Mouse (Mus musculus) lung, postnatal 0 days (tissue): ENCODE measurements around the gene Nudcd3.

Source experiments
- CTCF ChIP-seq: IDR thresholded peaks from 2 replicates; pipeline ENCODE4 v1.5.1; 2016; ENCODE audit warnings: antibody characterized with exemption, mild to moderate bottlenecking
- EP300 ChIP-seq: IDR thresholded peaks from 2 replicates; pipeline ENCODE4 v1.6.1; 2016; ENCODE audit warnings: antibody characterized with exemption, mild to moderate bottlenecking, control low read depth

DNA sequence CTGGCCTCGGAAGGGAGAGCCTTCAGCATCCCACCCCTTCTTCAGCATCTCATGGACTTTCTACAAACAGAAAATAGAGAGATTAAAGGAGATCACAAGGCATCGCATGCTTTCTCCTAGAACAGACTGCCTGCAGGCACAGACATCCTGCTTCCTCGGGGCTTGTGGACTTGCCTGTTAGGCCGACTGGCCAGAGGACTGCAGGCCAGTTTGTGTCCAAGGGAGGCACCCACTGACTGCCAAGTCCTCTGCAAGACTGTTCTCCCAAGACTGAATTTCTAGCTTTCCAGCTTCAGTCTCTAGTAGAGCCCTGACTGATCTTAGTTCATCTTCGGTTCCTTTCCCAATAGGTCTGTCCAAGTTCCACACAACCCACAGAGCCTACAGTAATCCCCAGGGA lies 91.9 kb downstream of the Nudcd3 start:
- TF ChIP-seq EP300 = no peak
- no peak for TF ChIP-seq CTCF
